Mouse (Mus musculus): Measurements from ENCODE around the gene Supt16. TPM values are rescaled to one million over a fixed set of nuclear protein-coding genes. Genes with fewer than 3 reads are reported as not detected.

Gene Supt16
- polyA plus RNA-seq (2016; fragmentation: Nextera tagmentation; extraction: Ambion mirVana), result 60.2 and 82.3 TPM in 2 replicates

GRCm38 (mm10) chr14:52197156-52197878 lies at the start of gene Supt16:
Gene Supt16, minus strand, starts transcription at chr14:52197416.
- DNase-seq (ENCODE audit: low spot score), result peak; percentile 88
- Histone ChIP-seq H3K36me3 (peaks cover 63% of the 10 kb centered on the region), H3K27ac (peak within 1 kb of the TSS; percentile 98), H3K4me3 (peak within 1 kb of the TSS; percentile 93), H3K27me3 (ENCODE audit: insufficient read depth, poor library complexity, severe bottlenecking) (no peaks in the 10 kb centered on the region), H3K9me3 (no peaks in the 10 kb centered on the region), H3K4me1 (replicated peaks) (peaks cover 27% of the 10 kb centered on the region)
- under 1% methylated on average over 59 of the region's 59 CpGs for WGBS

DNA sequence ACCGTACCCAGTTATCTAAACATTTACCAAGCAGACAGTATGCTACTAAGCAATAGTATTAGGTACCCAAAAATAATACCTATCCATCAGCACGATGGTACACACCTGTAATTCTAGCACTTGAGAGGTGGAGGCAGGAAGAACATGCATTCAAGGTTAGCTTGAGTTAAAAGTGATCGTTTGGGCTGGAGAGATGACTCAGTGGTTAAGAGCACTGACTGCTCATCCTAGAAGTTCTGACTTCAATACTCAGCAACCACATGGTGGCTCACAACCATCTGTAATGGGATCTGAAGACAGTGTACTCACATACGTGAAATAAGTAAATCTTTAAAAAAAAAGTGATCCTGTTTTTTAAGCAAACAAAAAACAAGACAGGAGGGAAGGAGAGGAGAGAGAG lies 48.9 kb upstream of the Supt16 start:
- Histone ChIP-seq H3K4me3 (no peak overlapping the region), H3K36me3 (peaks cover 11% of the 10 kb centered on the region; the same call in 1 of the 2 replicates), H3K9me3 (no peaks in the 10 kb centered on the region), H3K4me1 (replicated peaks) (peaks cover 16% of the 10 kb centered on the region), H3K27ac (no peak overlapping the region), H3K27me3 (ENCODE audit: insufficient read depth, poor library complexity, severe bottlenecking) (no peaks in the 10 kb centered on the region)
- 85% methylated on average over 4 of the region's 4 CpGs for WGBS
- no peak for DNase-seq (ENCODE audit: low spot score)

DNA sequence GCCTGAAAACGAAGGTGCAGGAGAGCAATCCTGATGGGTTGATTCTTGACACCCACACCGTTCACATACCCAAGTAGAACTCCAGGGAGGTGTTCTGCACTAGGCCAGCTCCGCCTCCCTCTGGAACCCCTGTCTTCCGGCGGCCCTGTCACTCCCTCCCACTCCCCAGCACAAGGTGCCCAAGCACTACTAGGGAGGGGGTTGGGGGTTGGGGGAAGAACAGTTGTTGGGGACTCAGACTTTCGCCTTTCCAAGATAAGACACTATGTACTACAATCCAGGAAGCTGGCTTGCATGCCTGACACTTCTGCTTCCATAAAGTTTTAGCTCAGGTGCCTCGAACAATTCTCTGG lies 47.5 kb upstream of the Supt16 start:
- Histone ChIP-seq H3K4me3 (peak overlapping the region; percentile 84), H3K36me3 (peaks cover 15% of the 10 kb centered on the region; the same call in 1 of the 2 replicates), H3K4me1 (replicated peaks) (peaks cover 16% of the 10 kb centered on the region), H3K9me3 (no peaks in the 10 kb centered on the region), H3K27me3 (ENCODE audit: insufficient read depth, poor library complexity, severe bottlenecking) (no peaks in the 10 kb centered on the region), H3K27ac (peak overlapping the region; percentile 88)
- no peak for DNase-seq (ENCODE audit: low spot score)
- 13% methylated on average over 7 of the region's 7 CpGs for WGBS

DNA sequence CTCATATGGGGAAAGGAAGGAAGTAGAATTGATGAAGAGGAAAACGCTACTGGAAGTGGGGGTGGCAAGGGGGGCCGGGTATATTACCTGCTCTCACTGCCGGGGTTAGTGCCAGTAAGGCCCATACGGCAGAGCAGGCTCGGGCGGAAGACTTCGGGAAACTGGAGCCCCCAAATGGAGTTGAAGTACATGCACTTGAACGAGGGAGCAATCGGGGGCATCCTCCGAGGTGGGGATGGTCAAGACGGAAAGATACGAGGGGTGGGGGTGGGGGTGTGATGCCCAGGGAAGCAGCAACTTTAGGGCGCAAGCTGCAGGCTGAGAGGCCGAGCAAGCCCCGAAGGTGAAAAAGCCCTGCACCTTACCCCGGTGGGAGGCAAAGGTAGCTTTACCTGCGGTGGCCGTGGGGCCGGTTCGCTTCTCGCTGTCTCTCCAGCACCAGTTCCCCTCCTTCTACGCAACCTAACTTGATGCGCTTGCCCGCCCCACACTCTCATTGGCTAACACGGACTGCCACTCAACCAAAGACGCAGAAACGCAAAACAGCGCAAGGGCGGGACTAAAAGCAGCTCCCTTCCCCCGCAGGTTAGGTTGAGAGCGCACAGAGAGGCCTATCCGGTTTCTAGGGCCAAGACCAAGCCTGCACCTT lies 46.9 kb upstream of the Supt16 start:
- Histone ChIP-seq H3K36me3 (peaks cover 16% of the 10 kb centered on the region; the same call in 1 of the 2 replicates), H3K27ac (peak overlapping the region; percentile 88), H3K27me3 (ENCODE audit: insufficient read depth, poor library complexity, severe bottlenecking) (no peaks in the 10 kb centered on the region), H3K9me3 (no peaks in the 10 kb centered on the region), H3K4me3 (peak overlapping the region; percentile 84), H3K4me1 (replicated peaks) (peaks cover 16% of the 10 kb centered on the region)
- under 1% methylated on average over 32 of the region's 32 CpGs for WGBS
- peak; percentile 98 for DNase-seq (ENCODE audit: low spot score)

GRCm38 (mm10) chr14:52236216-52236615 lies 39.0 kb upstream of the Supt16 start:
- Histone ChIP-seq H3K9me3 (no peaks in the 10 kb centered on the region), H3K4me3 (no peak overlapping the region), H3K4me1 (replicated peaks) (no peaks in the 10 kb centered on the region), H3K27me3 (ENCODE audit: insufficient read depth, poor library complexity, severe bottlenecking) (no peaks in the 10 kb centered on the region), H3K27ac (no peak overlapping the region), H3K36me3 (peaks cover 84% of the 10 kb centered on the region)
- WGBS, result 95% methylated on average over 1 of the region's 1 CpGs
- no peak for DNase-seq (ENCODE audit: low spot score)

- Histone ChIP-seq H3K4me3 (no peak overlapping the region), H3K27me3 (ENCODE audit: insufficient read depth, poor library complexity, severe bottlenecking) (no peaks in the 10 kb centered on the region), H3K27ac (no peak overlapping the region), H3K9me3 (no peaks in the 10 kb centered on the region), H3K36me3 (peaks cover 85% of the 10 kb centered on the region), H3K4me1 (replicated peaks) (no peaks in the 10 kb centered on the region)
- 95% methylated on average over 7 of the region's 7 CpGs for WGBS
- DNase-seq (ENCODE audit: low spot score), result no peak
These were observed 37.9 kb upstream of the Supt16 start for GRCm38 (mm10) chr14:52235165-52235564.

DNA sequence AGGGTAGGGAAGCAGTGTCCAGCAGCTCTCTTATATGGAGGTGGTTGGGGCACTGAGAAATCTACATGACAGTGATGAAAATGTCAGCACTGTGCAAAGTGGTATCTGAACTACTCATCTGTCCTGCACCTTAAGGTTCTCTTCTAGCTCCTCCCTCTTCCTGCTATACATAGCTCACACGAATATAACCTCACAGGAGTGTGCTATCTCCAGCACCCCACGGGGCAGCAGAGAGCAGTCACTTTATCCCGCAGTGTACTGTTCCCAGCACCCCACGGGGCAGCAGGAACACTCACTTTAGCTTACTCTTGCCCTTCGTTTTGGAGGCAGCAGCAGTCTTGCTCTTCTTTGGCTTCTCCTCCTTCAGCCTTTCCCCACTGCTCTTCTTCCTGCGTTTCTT lies 35.0 kb upstream of the Supt16 start:
- WGBS, result 87% methylated on average over 6 of the region's 6 CpGs
- DNase-seq (ENCODE audit: low spot score), result no peak
- peaks cover 100% of the 10 kb centered on the region for H3K36me3 ChIP-seq

DNA sequence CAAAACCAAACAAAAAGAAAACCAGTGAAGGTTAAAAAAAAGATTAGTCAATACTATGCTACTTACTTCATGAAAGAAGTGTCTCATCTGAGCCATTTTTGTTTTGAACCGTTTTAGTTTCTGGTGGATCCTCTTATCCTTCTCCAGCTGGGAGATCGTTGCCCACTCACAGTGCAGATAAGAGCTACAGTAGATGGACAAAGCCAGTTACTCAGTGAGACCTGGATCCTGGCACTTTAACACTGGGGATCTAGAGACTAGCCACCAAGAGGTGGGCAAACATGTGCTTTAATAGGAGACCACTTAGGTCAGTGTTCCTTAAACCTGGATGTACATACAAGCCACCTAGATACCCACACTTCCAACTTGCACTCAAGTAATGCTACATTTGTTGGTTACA lies 28.8 kb upstream of the Supt16 start:
- DNase-seq (ENCODE audit: low spot score), result no peak
- no peak overlapping the region for H3K4me3 ChIP-seq
- H3K36me3 ChIP-seq, result peaks cover 100% of the 10 kb centered on the region
- H3K27me3 ChIP-seq (ENCODE audit: insufficient read depth, poor library complexity, severe bottlenecking), result no peaks in the 10 kb centered on the region
- H3K9me3 ChIP-seq, result no peaks in the 10 kb centered on the region
- 90% methylated on average over 2 of the region's 2 CpGs for WGBS
- no peaks in the 10 kb centered on the region for H3K4me1 ChIP-seq (replicated peaks)
- H3K27ac ChIP-seq, result no peak overlapping the region

More for the DNA sequence above, 35.0 kb upstream of the Supt16 start:
- no peaks in the 10 kb centered on the region for H3K27me3 ChIP-seq (ENCODE audit: insufficient read depth, poor library complexity, severe bottlenecking)
- H3K9me3 ChIP-seq, result no peaks in the 10 kb centered on the region
- no peak overlapping the region for H3K27ac ChIP-seq
- no peak overlapping the region for H3K4me3 ChIP-seq
- no peaks in the 10 kb centered on the region for H3K4me1 ChIP-seq (replicated peaks)

- Histone ChIP-seq H3K4me1 (replicated peaks) (no peaks in the 10 kb centered on the region), H3K27me3 (ENCODE audit: insufficient read depth, poor library complexity, severe bottlenecking) (no peaks in the 10 kb centered on the region), H3K9me3 (no peaks in the 10 kb centered on the region), H3K36me3 (peaks cover 100% of the 10 kb centered on the region), H3K27ac (no peak overlapping the region), H3K4me3 (no peak overlapping the region)
- DNase-seq (ENCODE audit: low spot score), result no peak
- 94% methylated on average over 5 of the region's 5 CpGs for WGBS
These were observed 20.0 kb upstream of the Supt16 start for GRCm38 (mm10) chr14:52217261-52217660.

- no peak overlapping the region for H3K27ac ChIP-seq
- WGBS, result 96% methylated on average over 4 of the region's 4 CpGs
- H3K4me1 ChIP-seq (replicated peaks), result peaks cover 27% of the 10 kb centered on the region
- peaks cover 65% of the 10 kb centered on the region for H3K36me3 ChIP-seq
- H3K27me3 ChIP-seq (ENCODE audit: insufficient read depth, poor library complexity, severe bottlenecking), result no peaks in the 10 kb centered on the region
- no peaks in the 10 kb centered on the region for H3K9me3 ChIP-seq
- no peak for DNase-seq (ENCODE audit: low spot score)
- no peak overlapping the region for H3K4me3 ChIP-seq
These were observed 2.2 kb upstream of the Supt16 start for GRCm38 (mm10) chr14:52199412-52199811.

DNA sequence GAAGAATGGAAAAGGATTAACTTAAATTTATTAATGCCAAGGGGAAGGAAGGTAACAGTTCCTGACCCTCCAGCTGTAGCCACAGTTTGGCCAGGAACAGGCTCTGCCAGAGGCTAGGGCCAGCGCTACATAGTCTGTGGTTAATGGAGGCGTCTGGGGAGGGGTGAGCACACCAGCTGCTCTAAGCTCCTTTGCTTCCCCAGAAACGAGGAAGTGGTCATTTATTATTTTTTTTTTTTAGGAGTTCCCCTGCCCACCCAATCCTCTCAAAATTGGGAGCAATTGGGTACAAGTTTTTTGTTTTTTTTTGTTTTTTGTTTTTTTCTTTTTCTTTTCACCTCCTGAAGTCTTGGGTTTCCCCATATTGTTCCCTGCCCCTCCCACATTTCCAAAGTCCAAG lies 925 bp upstream of the Supt16 start:
- peaks cover 27% of the 10 kb centered on the region for H3K4me1 ChIP-seq (replicated peaks)
- H3K27me3 ChIP-seq (ENCODE audit: insufficient read depth, poor library complexity, severe bottlenecking), result no peaks in the 10 kb centered on the region
- 29% methylated on average over 3 of the region's 3 CpGs for WGBS
- peak; percentile 11 for DNase-seq (ENCODE audit: low spot score)
- peak overlapping the region; percentile 98; the same call in 1 of the 2 replicates for H3K27ac ChIP-seq
- no peaks in the 10 kb centered on the region for H3K9me3 ChIP-seq
- H3K4me3 ChIP-seq, result peak overlapping the region; percentile 93
- H3K36me3 ChIP-seq, result peaks cover 63% of the 10 kb centered on the region

DNA sequence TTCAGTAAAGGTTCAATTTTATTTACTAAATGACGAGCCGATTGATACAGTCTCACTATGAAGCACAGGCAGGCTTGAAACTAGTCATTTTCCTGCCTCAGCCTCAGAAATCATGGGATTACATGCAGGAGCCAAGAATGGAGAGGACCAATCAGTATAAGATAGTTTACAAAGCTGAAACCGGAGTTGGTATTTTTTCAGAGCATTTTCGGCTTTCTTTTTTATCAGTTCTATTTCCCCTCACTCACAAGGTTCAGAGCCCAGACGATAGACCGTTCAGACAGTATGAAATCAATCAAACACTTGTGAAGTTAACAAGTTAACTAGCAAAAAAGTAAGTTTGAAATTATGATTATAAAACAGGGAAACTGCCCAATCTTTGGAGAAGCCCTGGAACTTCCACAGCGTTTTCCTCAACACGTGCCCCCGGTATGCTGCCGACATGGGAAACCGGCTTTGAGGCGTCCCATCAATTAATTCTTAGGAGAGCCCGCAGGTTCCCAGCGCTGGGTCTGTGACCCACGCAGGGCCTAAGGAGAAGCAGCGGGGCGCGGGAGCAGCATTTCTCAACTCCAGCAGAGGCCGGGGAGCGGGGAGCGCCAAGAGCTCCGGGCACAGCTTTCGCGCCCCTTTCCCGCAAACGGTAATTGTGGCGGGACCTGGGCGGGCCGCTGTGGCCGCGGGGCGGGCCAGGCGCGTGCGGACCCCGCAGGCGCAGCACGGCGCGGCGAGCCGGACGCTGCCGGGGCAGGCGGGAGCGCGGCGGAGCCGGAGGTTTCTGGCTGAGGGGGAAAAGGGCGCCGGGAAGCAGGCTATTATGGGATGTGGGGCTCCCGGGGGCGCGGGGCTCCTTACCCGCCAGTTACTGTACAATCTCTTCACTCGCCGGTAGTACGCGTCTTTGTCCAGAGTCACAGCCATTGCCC lies 723 bp downstream of the Supt16 start:
- no peak for DNase-seq (ENCODE audit: low spot score)
- Histone ChIP-seq H3K27me3 (ENCODE audit: insufficient read depth, poor library complexity, severe bottlenecking) (no peaks in the 10 kb centered on the region), H3K27ac (peak overlapping the region; percentile 98), H3K4me3 (peak overlapping the region; percentile 93), H3K36me3 (peaks cover 62% of the 10 kb centered on the region), H3K9me3 (no peaks in the 10 kb centered on the region), H3K4me1 (replicated peaks) (peaks cover 27% of the 10 kb centered on the region)
- under 1% methylated on average over 59 of the region's 59 CpGs for WGBS

Measured in hindbrain, embryonic 10.5 days (tissue).